Mouse (Mus musculus): ENCODE measurements at regions not wholly inside any gene's neighbourhood (a gene's known extent, or its start where the extent isn't known, plus 50 kb on each side); places are given as distances from the start of the nearest gene placed in this dataset.
"Not testable (repeated sequence)": the region's sequence is repeated elsewhere in the genome, so short reads cannot be mapped to it uniquely, and the experiment has no call there.

GRCm38 (mm10) chr2:10658317-10658716 lies 288.0 kb downstream of the Sfmbt2 start:
- 78% methylated on average over 4 of the region's 4 CpGs for WGBS (ENCODE audit: insufficient replicate concordance)
- ATAC-seq = no peak
- no peak overlapping the region for H3K4me3 ChIP-seq

GRCm38 (mm10) chr2:10667915-10668314 lies 297.6 kb downstream of the Sfmbt2 start:
- WGBS (ENCODE audit: insufficient replicate concordance) = 47% methylated on average over 1 of the region's 1 CpGs
- not testable (repeated sequence) for H3K27me3 ChIP-seq (replicated peaks); H3K27ac ChIP-seq; H3K4me2 ChIP-seq; H3K9ac ChIP-seq; H3K36me3 ChIP-seq; H3K4me3 ChIP-seq; H3K9me3 ChIP-seq (replicated peaks); H3K4me1 ChIP-seq; ATAC-seq

More at GRCm38 (mm10) chr2:10658317-10658716, 288.0 kb downstream of the Sfmbt2 start:
- Histone ChIP-seq H3K27me3 (replicated peaks) (no peaks in the 10 kb centered on the region), H3K36me3 (no peaks in the 10 kb centered on the region), H3K9me3 (replicated peaks) (no peaks in the 10 kb centered on the region), H3K4me1 (no peaks in the 10 kb centered on the region), H3K4me2 (no peak overlapping the region), H3K27ac (no peak overlapping the region), H3K9ac (no peak overlapping the region)

GRCm38 (mm10) chr2:10670423-10671298 lies 300.4 kb downstream of the Sfmbt2 start:
- Histone ChIP-seq H3K4me3 (no peak overlapping the region), H3K4me2 (no peak overlapping the region), H3K27me3 (replicated peaks) (no peaks in the 10 kb centered on the region), H3K36me3 (no peaks in the 10 kb centered on the region), H3K4me1 (no peaks in the 10 kb centered on the region), H3K9ac (no peak overlapping the region), H3K9me3 (replicated peaks) (no peaks in the 10 kb centered on the region), H3K27ac (no peak overlapping the region)
- no peak for ATAC-seq
- 61% methylated on average over 7 of the region's 7 CpGs for WGBS (ENCODE audit: insufficient replicate concordance)

GRCm38 (mm10) chr2:10671299-10671632 lies 301.0 kb downstream of the Sfmbt2 start:
- Histone ChIP-seq H3K27ac (no peak overlapping the region), H3K4me2 (no peak overlapping the region), H3K9ac (no peak overlapping the region), H3K36me3 (no peaks in the 10 kb centered on the region), H3K27me3 (replicated peaks) (no peaks in the 10 kb centered on the region), H3K4me3 (no peak overlapping the region), H3K4me1 (no peaks in the 10 kb centered on the region), H3K9me3 (replicated peaks) (no peaks in the 10 kb centered on the region)
- ATAC-seq = no peak
- 76% methylated on average over 2 of the region's 2 CpGs for WGBS (ENCODE audit: insufficient replicate concordance)

- Histone ChIP-seq H3K27ac (no peak overlapping the region), H3K9me3 (replicated peaks) (no peaks in the 10 kb centered on the region), H3K4me3 (no peak overlapping the region), H3K36me3 (no peaks in the 10 kb centered on the region), H3K27me3 (replicated peaks) (no peaks in the 10 kb centered on the region), H3K9ac (no peak overlapping the region), H3K4me2 (no peak overlapping the region), H3K4me1 (no peaks in the 10 kb centered on the region)
- 54% methylated on average over 4 of the region's 4 CpGs for WGBS (ENCODE audit: insufficient replicate concordance)
- ATAC-seq = no peak
Observed at GRCm38 (mm10) chr2:10672196-10672595, 301.9 kb downstream of the Sfmbt2 start.

- Histone ChIP-seq H3K9me3 (replicated peaks) (no peaks in the 10 kb centered on the region), H3K27me3 (replicated peaks) (no peaks in the 10 kb centered on the region), H3K4me1 (no peaks in the 10 kb centered on the region), H3K4me3 (no peak overlapping the region), H3K9ac (no peak overlapping the region), H3K27ac (no peak overlapping the region), H3K36me3 (no peaks in the 10 kb centered on the region), H3K4me2 (no peak overlapping the region)
- no peak for ATAC-seq
- 43% methylated on average over 6 of the region's 6 CpGs for whole genome bisulfite sequencing (ENCODE audit: insufficient replicate concordance)
Observed at GRCm38 (mm10) chr2:10674738-10675349, 304.5 kb downstream of the Sfmbt2 start.

GRCm38 (mm10) chr2:10701459-10701858 lies 331.1 kb downstream of the Sfmbt2 start:
- no peaks in the 10 kb centered on the region for H3K27me3 ChIP-seq (replicated peaks)
- H3K27ac ChIP-seq = no peak overlapping the region
- H3K4me1 ChIP-seq = no peaks in the 10 kb centered on the region
- ATAC-seq = no peak
- no peak overlapping the region for H3K4me2 ChIP-seq
- no peak overlapping the region for H3K4me3 ChIP-seq
- no peaks in the 10 kb centered on the region for H3K36me3 ChIP-seq
- no peaks in the 10 kb centered on the region for H3K9me3 ChIP-seq (replicated peaks)
- 56% methylated on average over 10 of the region's 10 CpGs for WGBS (ENCODE audit: insufficient replicate concordance)
- no peak overlapping the region for H3K9ac ChIP-seq

GRCm38 (mm10) chr2:10718366-10718765 lies 348.1 kb downstream of the Sfmbt2 start:
- Histone ChIP-seq H3K9me3 (replicated peaks) (no peaks in the 10 kb centered on the region), H3K9ac (no peak overlapping the region), H3K27ac (no peak overlapping the region), H3K36me3 (no peaks in the 10 kb centered on the region), H3K4me1 (no peaks in the 10 kb centered on the region), H3K4me2 (no peak overlapping the region), H3K4me3 (no peak overlapping the region), H3K27me3 (replicated peaks) (no peaks in the 10 kb centered on the region)
- WGBS (ENCODE audit: insufficient replicate concordance) = 56% methylated on average over 5 of the region's 5 CpGs
- no peak for ATAC-seq

- 71% methylated on average over 5 of the region's 5 CpGs for WGBS (ENCODE audit: insufficient replicate concordance)
Observed at GRCm38 (mm10) chr2:10734337-10734736, 364.0 kb downstream of the Sfmbt2 start.

GRCm38 (mm10) chr2:10736696-10737457 lies 366.6 kb downstream of the Sfmbt2 start:
- WGBS (ENCODE audit: insufficient replicate concordance) = 57% methylated on average over 13 of the region's 13 CpGs
- no peaks in the 10 kb centered on the region for H3K36me3 ChIP-seq
- no peak for ATAC-seq

More at GRCm38 (mm10) chr2:10734337-10734736, 364.0 kb downstream of the Sfmbt2 start:
- not testable (repeated sequence) for H3K9ac ChIP-seq; H3K4me3 ChIP-seq; ATAC-seq; H3K27me3 ChIP-seq (replicated peaks); H3K4me2 ChIP-seq; H3K9me3 ChIP-seq (replicated peaks); H3K4me1 ChIP-seq; H3K27ac ChIP-seq; H3K36me3 ChIP-seq

GRCm38 (mm10) chr2:10737458-10737775 lies 367.1 kb downstream of the Sfmbt2 start:
- Histone ChIP-seq H3K27ac (no peak overlapping the region), H3K4me3 (no peak overlapping the region), H3K9ac (no peak overlapping the region), H3K27me3 (replicated peaks) (no peaks in the 10 kb centered on the region), H3K36me3 (no peaks in the 10 kb centered on the region), H3K9me3 (replicated peaks) (no peaks in the 10 kb centered on the region), H3K4me1 (no peaks in the 10 kb centered on the region), H3K4me2 (no peak overlapping the region)
- no peak for ATAC-seq
- 66% methylated on average over 9 of the region's 9 CpGs for WGBS (ENCODE audit: insufficient replicate concordance)

More at GRCm38 (mm10) chr2:10736696-10737457, 366.6 kb downstream of the Sfmbt2 start:
- Histone ChIP-seq H3K4me2 (no peak overlapping the region), H3K4me3 (no peak overlapping the region), H3K9ac (no peak overlapping the region), H3K27ac (no peak overlapping the region), H3K9me3 (replicated peaks) (no peaks in the 10 kb centered on the region), H3K4me1 (no peaks in the 10 kb centered on the region), H3K27me3 (replicated peaks) (no peaks in the 10 kb centered on the region)

- 85% methylated on average over 7 of the region's 7 CpGs for WGBS (ENCODE audit: insufficient replicate concordance)
- H3K27me3 ChIP-seq (replicated peaks) = no peaks in the 10 kb centered on the region
- H3K27ac ChIP-seq = no peak overlapping the region
- H3K4me2 ChIP-seq = no peak overlapping the region
- H3K36me3 ChIP-seq = no peaks in the 10 kb centered on the region
- H3K4me3 ChIP-seq = no peak overlapping the region
- H3K9me3 ChIP-seq (replicated peaks) = no peaks in the 10 kb centered on the region
- no peak for ATAC-seq
- H3K4me1 ChIP-seq = no peaks in the 10 kb centered on the region
- no peak overlapping the region for H3K9ac ChIP-seq
Observed at GRCm38 (mm10) chr2:10745127-10745526, 374.8 kb downstream of the Sfmbt2 start.
